27 mouse cellular contexts compared by ENCODE assay signal in the genomic region with DNA sequence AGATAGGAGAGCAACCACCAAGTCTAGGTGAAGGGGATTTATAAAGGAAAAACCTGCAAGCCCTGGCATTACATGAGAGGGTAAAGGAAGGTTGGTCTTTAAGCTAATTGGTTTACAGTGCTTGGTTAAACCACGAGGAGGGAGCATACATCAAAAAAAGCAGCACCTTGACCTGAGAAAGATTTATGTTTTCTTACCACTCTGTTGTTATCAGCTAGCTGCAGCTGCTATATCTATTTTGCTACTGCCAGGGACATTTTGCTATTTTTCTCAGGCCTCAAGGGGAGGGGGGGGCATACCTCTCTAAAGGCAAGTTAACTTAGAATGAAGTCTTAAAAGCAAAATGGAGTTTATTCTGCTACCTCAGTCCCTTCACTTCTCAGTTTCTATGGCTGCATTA. TPM values are rescaled to one million over a fixed set of nuclear protein-coding genes. Genes with fewer than 3 reads are reported as not detected.
DNase-seq lines count a peak whose midpoint lies in the region; ATAC-seq and TF ChIP-seq lines count a peak whose summit lies in the region.
"Had no signal": no experiment of that assay in that cellular context is flagged by ENCODE, and none has a peak within 500 bp of the region (broad histone marks: within the 10 kb centered on the region; RNA-seq: fewer than 3 reads in every experiment).

No protein-coding gene starts in this region.

- no peaks in the 10 kb centered on the region for H3K27me3 ChIP-seq in intestine, embryonic 14.5 days (replicated peaks; ENCODE audit: control insufficient read depth, insufficient read depth, low read length)
- H3K27me3 ChIP-seq in intestine, embryonic 15.5 days (replicated peaks) = no peaks in the 10 kb centered on the region
- no peaks in the 10 kb centered on the region for H3K27me3 ChIP-seq in liver, embryonic 11.5 days (replicated peaks; ENCODE audit: control insufficient read depth, insufficient read depth, low read length)
- H3K27me3 ChIP-seq in liver, postnatal 0 days (ENCODE audit: insufficient read depth, low read length) = no peaks in the 10 kb centered on the region
- H3K27me3 ChIP-seq: embryonic facial prominence, embryonic 15.5 days; heart, embryonic 13.5 days; hindbrain, embryonic 13.5 days; midbrain, embryonic 13.5 days; neural tube, embryonic 13.5 days had no signal

- 25% methylated on average over 1 of the region's 1 CpGs for WGBS in intestine, embryonic 14.5 days
- WGBS in intestine, embryonic 15.5 days = 29% methylated on average over 1 of the region's 1 CpGs
- WGBS in liver, embryonic 11.5 days = 13% methylated on average over 1 of the region's 1 CpGs
- WGBS in liver, postnatal 0 days (ENCODE audit: insufficient replicate concordance) = 25% methylated on average over 1 of the region's 1 CpGs

- H3K4me2 ChIP-seq in intestine, embryonic 14.5 days (ENCODE audit: low read length) = no peak overlapping the region
- H3K4me2 ChIP-seq in intestine, embryonic 15.5 days (replicated peaks) = no peak overlapping the region
- no peak overlapping the region for H3K4me2 ChIP-seq in liver, embryonic 11.5 days
- H3K4me2 ChIP-seq in liver, postnatal 0 days (ENCODE audit: low read depth, low read length) = no peak overlapping the region
- H3K4me2 ChIP-seq: embryonic facial prominence, embryonic 15.5 days; heart, embryonic 13.5 days; hindbrain, embryonic 13.5 days; midbrain, embryonic 13.5 days; neural tube, embryonic 13.5 days had no signal

- H3K4me3 ChIP-seq in intestine, embryonic 14.5 days (ENCODE audit: low read depth, low read length) = no peak overlapping the region
- no peak overlapping the region for H3K4me3 ChIP-seq in intestine, embryonic 15.5 days (replicated peaks)
- no peak overlapping the region for H3K4me3 ChIP-seq in liver, embryonic 11.5 days (ENCODE audit: low read depth, low read length)
- H3K4me3 ChIP-seq in liver, postnatal 0 days (ENCODE audit: low read depth, low read length) = no peak overlapping the region
- H3K4me3 ChIP-seq: embryonic facial prominence, embryonic 15.5 days; heart, adult 2 months; heart, embryonic 13.5 days; hindbrain, embryonic 13.5 days; left cerebral cortex, adult 2 months; limb, embryonic 10.5 days; midbrain, embryonic 13.5 days; neural tube, embryonic 13.5 days had no signal

- H3K27ac ChIP-seq in intestine, embryonic 14.5 days (ENCODE audit: low read depth) = no peak overlapping the region
- no peak overlapping the region for H3K27ac ChIP-seq in intestine, embryonic 15.5 days
- peak overlapping the region; percentile 61; the same call in 1 of the 2 replicates for H3K27ac ChIP-seq in liver, embryonic 11.5 days (ENCODE audit: low read depth, low read length)
- H3K27ac ChIP-seq in liver, postnatal 0 days (ENCODE audit: low read depth) = peak overlapping the region; percentile 72; the same call in 1 of the 2 replicates
- H3K27ac ChIP-seq: embryonic facial prominence, embryonic 15.5 days; heart, adult 2 months; heart, embryonic 13.5 days; hindbrain, embryonic 13.5 days; left cerebral cortex, adult 2 months; limb, embryonic 10.5 days; midbrain, embryonic 13.5 days; neural tube, embryonic 13.5 days had no signal

- H3K9me3 ChIP-seq in intestine, embryonic 14.5 days (ENCODE audit: control insufficient read depth, low read length) = no peaks in the 10 kb centered on the region
- no peaks in the 10 kb centered on the region for H3K9me3 ChIP-seq in intestine, embryonic 15.5 days
- H3K9me3 ChIP-seq in liver, embryonic 11.5 days (ENCODE audit: control insufficient read depth, low read length) = no peaks in the 10 kb centered on the region
- no peaks in the 10 kb centered on the region for H3K9me3 ChIP-seq in liver, postnatal 0 days (ENCODE audit: low read length)
- H3K9me3 ChIP-seq: embryonic facial prominence, embryonic 15.5 days; heart, embryonic 13.5 days; hindbrain, embryonic 13.5 days; limb, embryonic 10.5 days; midbrain, embryonic 13.5 days; neural tube, embryonic 13.5 days had no signal

- peak; percentile 82 for TF ChIP-seq EP300 in liver, postnatal 0 days (IDR thresholded peaks at IDR 0.05; ENCODE audit: low read depth)

- peak; percentile 25 for TF ChIP-seq CTCF in liver, postnatal 0 days (IDR thresholded peaks at IDR 0.05; ENCODE audit: low read depth)

- H3K4me1 ChIP-seq in intestine, embryonic 14.5 days (replicated peaks; ENCODE audit: control insufficient read depth, insufficient read depth, low read length) = no peaks in the 10 kb centered on the region
- no peaks in the 10 kb centered on the region for H3K4me1 ChIP-seq in intestine, embryonic 15.5 days (replicated peaks)
- H3K4me1 ChIP-seq in liver, embryonic 11.5 days (replicated peaks; ENCODE audit: control insufficient read depth, insufficient read depth, low read length) = peaks cover 32% of the 10 kb centered on the region
- H3K4me1 ChIP-seq in liver, postnatal 0 days (ENCODE audit: insufficient read depth) = peaks cover 36% of the 10 kb centered on the region
- H3K4me1 ChIP-seq: embryonic facial prominence, embryonic 15.5 days; hindbrain, embryonic 13.5 days; neural tube, embryonic 13.5 days had no signal

- H3K9ac ChIP-seq in intestine, embryonic 14.5 days (ENCODE audit: low read length) = no peak overlapping the region
- H3K9ac ChIP-seq in intestine, embryonic 15.5 days = no peak overlapping the region
- no peak overlapping the region for H3K9ac ChIP-seq in liver, embryonic 11.5 days (ENCODE audit: low read depth, low read length)
- no peak overlapping the region for H3K9ac ChIP-seq in liver, postnatal 0 days (replicated peaks)
- H3K9ac ChIP-seq: embryonic facial prominence, embryonic 15.5 days; forebrain, postnatal 0 days; heart, embryonic 13.5 days; hindbrain, embryonic 13.5 days; midbrain, embryonic 13.5 days; neural tube, embryonic 13.5 days had no signal

- peak; percentile 27 for DNase-seq in intestine, embryonic 14.5 days (ENCODE audit: low spot score)
- no peak for DNase-seq in liver, embryonic 11.5 days (ENCODE audit: low spot score)
- no peak for DNase-seq in liver, postnatal 0 days
- DNase-seq in lung, adult 18-20 months = no peak
- DNase-seq in thymus, postnatal 25 days = no peak
- DNase-seq in frontal cortex, postnatal 10 days (ENCODE audit: low spot score in 2 of 2) = no peak
- DNase-seq: adrenal gland, adult 8-10 months; cerebellum, adult 2 months; forebrain, postnatal 0 days; gastrocnemius, postnatal 25 days; heart, adult 2 months; heart, postnatal 14 days; kidney, adult 8-10 months; kidney, postnatal 10 days; lung, postnatal 14 days; right cerebral cortex, adult 18-20 months; thymus, adult 18-20 months; thymus, postnatal 4 days had no signal

- ATAC-seq in intestine, embryonic 14.5 days (replicated peaks; ENCODE audit: low FRiP score, low TSS enrichment, low read depth) = no peak
- ATAC-seq in intestine, embryonic 15.5 days = no peak
- ATAC-seq in liver, embryonic 11.5 days (replicated peaks; ENCODE audit: low FRiP score) = peak; percentile 61
- ATAC-seq in liver, postnatal 0 days = peak; percentile 39
- ATAC-seq: activated CD4-positive, CD25-positive, alpha-beta regulatory T cell, adult 4 months; forebrain, postnatal 0 days; midbrain, embryonic 13.5 days had no signal

- no peaks in the 10 kb centered on the region for H3K36me3 ChIP-seq in intestine, embryonic 14.5 days (ENCODE audit: control insufficient read depth, insufficient read depth, low read length)
- H3K36me3 ChIP-seq in intestine, embryonic 15.5 days = no peaks in the 10 kb centered on the region
- no peaks in the 10 kb centered on the region for H3K36me3 ChIP-seq in liver, embryonic 11.5 days (ENCODE audit: control insufficient read depth, insufficient read depth, low read length)
- no peaks in the 10 kb centered on the region for H3K36me3 ChIP-seq in liver, postnatal 0 days (replicated peaks; ENCODE audit: insufficient read depth, low read length)
- H3K36me3 ChIP-seq: embryonic facial prominence, embryonic 15.5 days; heart, embryonic 13.5 days; hindbrain, embryonic 13.5 days; limb, embryonic 10.5 days; midbrain, embryonic 13.5 days; neural tube, embryonic 13.5 days had no signal

RNA-seq across cellular contexts. Expression of a gene that starts 13.2 kb away (rescaled TPM):
- 110 and 126 TPM in 2 replicates for polyA plus RNA-seq in intestine, embryonic 14.5 days (2014; fragmentation: Nextera tagmentation; extraction: Ambion mirVana)
- polyA plus RNA-seq in intestine, embryonic 15.5 days (2015; fragmentation: Nextera tagmentation; extraction: Ambion mirVana) = 120 and 148 TPM in 2 replicates
- 125 and 127 TPM in 2 replicates for polyA plus RNA-seq in liver, embryonic 11.5 days (2014; fragmentation: Nextera tagmentation; extraction: Ambion mirVana)
- polyA plus RNA-seq in liver, postnatal 0 days (2015; fragmentation: Nextera tagmentation; extraction: Ambion mirVana) = 49.4 and 55.0 TPM in 2 replicates

Comparison
In these comparisons a context has a peak if more than half of its experiments do, and no peak if none do; other contexts are left out.
1. ATAC-seq: peak in liver, embryonic 11.5 days (single experiment) and liver, postnatal 0 days (single experiment); none in intestine, embryonic 14.5 days (single experiment) and intestine, embryonic 15.5 days (single experiment).
2. H3K27ac ChIP-seq: peak in liver, embryonic 11.5 days (single experiment) and liver, postnatal 0 days (single experiment); none in intestine, embryonic 14.5 days (single experiment) and intestine, embryonic 15.5 days (single experiment).